Mouse (Mus musculus) inflammation-experienced regulatory T-cells, adult 16 weeks (primary cell): ENCODE measurements around the gene Olfr1250. TPM values are rescaled to one million over a fixed set of nuclear protein-coding genes. Genes with fewer than 3 reads are reported as not detected.

Experiments used
- polyA plus RNA-seq: library from polyadenylated mRNA; unstranded; fragments of 100-300 nt; shearing (Covaris generic); gene quantifications from one replicate; pipeline ENCODE4 v1.2.1, GENCODE M21; 2017

Gene Olfr1250
- not detected for polyA plus RNA-seq

GRCm38 (mm10) chr2:89661367-89661766 lies at the start of gene Olfr1250:
TSS of gene Olfr1250 (minus strand) at chr2:89661467.

GRCm38 (mm10) chr2:89671836-89672235 lies 10.6 kb upstream of the Olfr1250 start, which contains the start of gene Olfr1251:
TSS of gene Olfr1251 (minus strand) at chr2:89671936.

GRCm38 (mm10) chr2:89634883-89635282 lies 26.4 kb downstream of the Olfr1250 start, which contains the start of gene Olfr1249:
TSS of gene Olfr1249 (minus strand) at chr2:89634983.

GRCm38 (mm10) chr2:89618145-89618544 lies 43.1 kb downstream of the Olfr1250 start, which contains the start of gene Olfr1248:
TSS of gene Olfr1248 (minus strand) at chr2:89618245.

GRCm38 (mm10) chr2:89614030-89614429 lies 47.2 kb downstream of the Olfr1250 start, which contains the start of gene Olfr1247:
TSS of gene Olfr1247 (minus strand) at chr2:89614130.

Other genes starting within 250 kb of the Olfr1250 start
- not detected for gene Olfr1239, start 241.1 kb downstream of the Olfr1250 start, polyA plus RNA-seq
- gene Olfr1240, start 218.5 kb downstream of the Olfr1250 start, polyA plus RNA-seq, result not detected
- not detected for gene Olfr1241, start 174.3 kb downstream of the Olfr1250 start, polyA plus RNA-seq
- gene Olfr1242, start 163.1 kb downstream of the Olfr1250 start, polyA plus RNA-seq, result not detected
- gene Olfr1243, start 130.0 kb downstream of the Olfr1250 start, polyA plus RNA-seq, result not detected
- gene Olfr1245, start 83.0 kb downstream of the Olfr1250 start, polyA plus RNA-seq, result not detected
- not detected for gene Olfr1246, start 68.3 kb downstream of the Olfr1250 start, polyA plus RNA-seq
- gene Olfr1247, start 47.3 kb downstream of the Olfr1250 start, polyA plus RNA-seq, result not detected
- gene Olfr1248, start 43.2 kb downstream of the Olfr1250 start, polyA plus RNA-seq, result not detected
- gene Olfr1249, start 26.5 kb downstream of the Olfr1250 start, polyA plus RNA-seq, result not detected
- not detected for gene Olfr1251, start 10.5 kb upstream of the Olfr1250 start, polyA plus RNA-seq
- not detected for gene Olfr1252, start 63.5 kb upstream of the Olfr1250 start, polyA plus RNA-seq
- not detected for gene Olfr1253, start 95.6 kb upstream of the Olfr1250 start, polyA plus RNA-seq
- gene Olfr1254, start 132.2 kb upstream of the Olfr1250 start, polyA plus RNA-seq, result not detected
- not detected for gene Olfr1255, start 150.6 kb upstream of the Olfr1250 start, polyA plus RNA-seq
- not detected for gene Olfr1256, start 180.1 kb upstream of the Olfr1250 start, polyA plus RNA-seq
- not detected for gene Olfr48, start 186.7 kb upstream of the Olfr1250 start, polyA plus RNA-seq
- gene Olfr1257, start 217.0 kb upstream of the Olfr1250 start, polyA plus RNA-seq, result not detected